In the genomic region with DNA sequence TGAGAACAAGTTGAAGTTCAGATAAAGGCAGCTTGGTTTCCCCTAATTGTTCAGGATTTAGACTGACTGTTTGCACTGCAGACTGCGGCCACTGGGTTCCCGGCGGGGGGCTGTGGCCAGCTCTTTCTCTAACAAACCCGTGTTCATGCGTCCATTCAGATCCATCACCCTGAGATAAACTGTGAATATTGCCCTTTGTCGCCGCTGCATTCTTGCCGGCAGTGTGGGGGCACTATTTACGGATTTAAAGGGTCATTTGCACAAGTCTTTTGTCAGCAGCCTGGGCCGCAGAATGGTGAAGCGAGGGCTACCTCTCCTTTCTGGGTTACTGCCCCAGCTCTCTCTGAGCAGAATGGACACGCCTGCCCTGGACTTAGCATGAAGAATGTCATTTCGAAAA, we compare ENCODE assay signal across 8 mouse cellular contexts.
DNase-seq lines count a peak whose midpoint lies in the region; ATAC-seq lines count a peak whose summit lies in the region.

No protein-coding gene starts in this region.

- no peak overlapping the region for H3K4me3 ChIP-seq in forebrain, embryonic 16.5 days (replicated peaks; ENCODE audit: low read length)
- H3K4me3 ChIP-seq in midbrain, embryonic 14.5 days (replicated peaks; ENCODE audit: low read depth, low read length): no peak overlapping the region

- peak; percentile 59 for DNase-seq in heart, adult 11 months
- DNase-seq in heart, adult 8-10 months (ENCODE audit: low spot score): no peak
- DNase-seq in Muller cell, postnatal 12 days (ENCODE audit: inconsistent ontology term): peak; percentile 88
- peak; percentile 68 for DNase-seq in midbrain, embryonic 14.5 days
- DNase-seq in adrenal gland, adult 18-20 months (ENCODE audit: low spot score in 2 of 2): no peak
- DNase-seq in adrenal gland, adult 2 months: no peak
- no peak for DNase-seq in c-Kit-positive CD71-positive TER-119-positive erythroid progenitor cells, embryonic 14.5 days (ENCODE audit: low spot score)

- ATAC-seq in forebrain, embryonic 16.5 days: peak; percentile 32; the same call in 1 of the 2 replicates
- ATAC-seq in midbrain, embryonic 14.5 days (ENCODE audit: low FRiP score, low TSS enrichment): peak; percentile 37; the same call in 1 of the 2 replicates

- H3K9me3 ChIP-seq in forebrain, embryonic 16.5 days (ENCODE audit: control insufficient read depth, low read length): no peaks in the 10 kb centered on the region
- 0 out of 2 replicates have a peak, but pooled peaks cover 2% of the 10 kb centered on the region for H3K9me3 ChIP-seq in midbrain, embryonic 14.5 days (ENCODE audit: control insufficient read depth, low read length)

- H3K4me1 ChIP-seq in forebrain, embryonic 16.5 days (replicated peaks; ENCODE audit: control insufficient read depth, insufficient read depth, low read length): peaks cover 30% of the 10 kb centered on the region
- H3K4me1 ChIP-seq in midbrain, embryonic 14.5 days (ENCODE audit: control insufficient read depth, insufficient read depth, low read length): peaks cover 27% of the 10 kb centered on the region

- no peak overlapping the region for H3K27ac ChIP-seq in forebrain, embryonic 16.5 days (ENCODE audit: low read length)
- H3K27ac ChIP-seq in midbrain, embryonic 14.5 days (replicated peaks; ENCODE audit: low read depth, low read length): no peak overlapping the region; the same call in 1 of the 2 replicates

- H3K9ac ChIP-seq in forebrain, embryonic 16.5 days (replicated peaks; ENCODE audit: low read depth, low read length): no peak overlapping the region
- peak overlapping the region; percentile 17; the same call in 1 of the 2 replicates for H3K9ac ChIP-seq in midbrain, embryonic 14.5 days (replicated peaks; ENCODE audit: low read length)

- 4% methylated on average over 13 of the region's 13 CpGs for WGBS in forebrain, embryonic 16.5 days
- 2% methylated on average over 13 of the region's 13 CpGs for WGBS in midbrain, embryonic 14.5 days

- 0 out of 2 replicates have a peak, but pooled peaks cover 2% of the 10 kb centered on the region for H3K27me3 ChIP-seq in forebrain, embryonic 16.5 days (replicated peaks; ENCODE audit: control insufficient read depth, insufficient read depth, low read length)
- H3K27me3 ChIP-seq in midbrain, embryonic 14.5 days (ENCODE audit: control insufficient read depth, insufficient read depth, low read length): no peaks in the 10 kb centered on the region

- H3K36me3 ChIP-seq in forebrain, embryonic 16.5 days (ENCODE audit: control insufficient read depth, insufficient read depth): no peaks in the 10 kb centered on the region
- H3K36me3 ChIP-seq in midbrain, embryonic 14.5 days (ENCODE audit: control insufficient read depth, insufficient read depth, low read length): no peaks in the 10 kb centered on the region

- H3K4me2 ChIP-seq in forebrain, embryonic 16.5 days (ENCODE audit: low read length): no peak overlapping the region
- peak overlapping the region; percentile 33 for H3K4me2 ChIP-seq in midbrain, embryonic 14.5 days (ENCODE audit: low read length)

Comparison
In these comparisons a context has a peak if more than half of its experiments do, and no peak if none do; other contexts are left out.
1. DNase-seq: peak in heart, adult 11 months (single experiment), Muller cell, postnatal 12 days (single experiment) and midbrain, embryonic 14.5 days (single experiment); none in heart, adult 8-10 months (single experiment), adrenal gland, adult 18-20 months (0 of 2), adrenal gland, adult 2 months (single experiment) and c-Kit-positive CD71-positive TER-119-positive erythroid progenitor cells, embryonic 14.5 days (single experiment).